Mouse (Mus musculus): Measurements from ENCODE around the gene Tbc1d1. TPM values are rescaled to one million over a fixed set of nuclear protein-coding genes. Genes with fewer than 3 reads are reported as not detected.

Tbc1d1 gene
- polyA plus RNA-seq, 1 experiment: 41.8 TPM

- TF ChIP-seq MAX (IDR thresholded peaks at IDR 0.05; ENCODE audit: low read depth) (no peak), CEBPB (IDR thresholded peaks at IDR 0.05; ENCODE audit: insufficient read depth, poor library complexity, severe bottlenecking) (no peak), POLR2A (IDR thresholded peaks at IDR 0.05; ENCODE audit: insufficient read length, low read depth) (no peak), E2F4 (IDR thresholded peaks at IDR 0.05; ENCODE audit: insufficient read depth) (no peak), SRF (IDR thresholded peaks at IDR 0.05; ENCODE audit: control insufficient read depth, insufficient read length, low read depth) (no peak), MYOG (IDR thresholded peaks at IDR 0.05; ENCODE audit: control insufficient read depth in 1 of 3, insufficient read depth in 1 of 3, insufficient read length in 2 of 3, low read depth in 2 of 3) (peak in 2 of 3 experiments; percentile 34 to 75), TCF12 (IDR thresholded peaks at IDR 0.05; ENCODE audit: insufficient read depth, poor library complexity, severe bottlenecking) (peak; percentile 63)
These were observed 208.5 kb downstream of the Tbc1d1 start for GRCm38 (mm10) chr5:64364432-64365125.

GRCm38 (mm10) chr5:64365187-64366066, 209.3 kb downstream of the Tbc1d1 start:
- H3K4me2 ChIP-seq (ENCODE audit: low read depth): peak overlapping the region; percentile 41

More at GRCm38 (mm10) chr5:64364432-64365125, 208.5 kb downstream of the Tbc1d1 start:
- no peaks in the 10 kb centered on the region for H3K36me3 ChIP-seq (ENCODE audit: control insufficient read depth, insufficient read depth)
- no peak overlapping the region for H3K4me3 ChIP-seq
- H3K79me2 ChIP-seq (ENCODE audit: control insufficient read depth, insufficient read depth): no peaks in the 10 kb centered on the region
- H3K4me2 ChIP-seq (ENCODE audit: low read depth): peak overlapping the region; percentile 47
- no peak overlapping the region for H3ac ChIP-seq (ENCODE audit: control insufficient read depth, insufficient read length)
- no peaks in the 10 kb centered on the region for H3K27me3 ChIP-seq (ENCODE audit: control insufficient read depth, insufficient read depth, insufficient read length)

DNA sequence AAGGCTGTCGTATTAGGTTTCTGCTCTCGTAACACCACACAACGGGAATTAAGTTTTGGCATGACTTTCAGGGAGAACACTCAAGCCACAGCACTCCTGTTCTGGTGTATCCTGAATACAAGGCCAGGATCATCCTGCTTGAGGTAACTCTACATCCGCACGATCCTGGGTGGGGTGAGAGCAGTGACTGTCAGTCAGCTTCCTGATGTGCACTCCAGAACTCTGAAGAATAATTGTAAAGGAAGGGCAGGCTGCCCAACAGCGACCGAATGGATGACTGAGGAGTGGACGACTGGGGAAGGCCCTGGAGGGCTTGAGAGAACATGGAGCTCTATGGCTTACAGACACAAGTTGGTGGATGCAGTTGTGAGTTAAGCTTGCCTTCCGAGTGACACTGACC, 210.0 kb downstream of the Tbc1d1 start:
- Histone ChIP-seq H3K79me2 (ENCODE audit: control insufficient read depth, insufficient read depth) (no peaks in the 10 kb centered on the region), H3K36me3 (ENCODE audit: control insufficient read depth, insufficient read depth) (no peaks in the 10 kb centered on the region), H3K27me3 (ENCODE audit: control insufficient read depth, insufficient read depth, insufficient read length) (no peaks in the 10 kb centered on the region), H3ac (ENCODE audit: control insufficient read depth, insufficient read length) (no peak overlapping the region), H3K4me3 (no peak overlapping the region), H3K4me2 (ENCODE audit: low read depth) (no peak overlapping the region)
- TF ChIP-seq MAX (IDR thresholded peaks at IDR 0.05; ENCODE audit: low read depth) (no peak), USF1 (IDR thresholded peaks at IDR 0.05; ENCODE audit: low read depth) (no peak), POLR2A (IDR thresholded peaks at IDR 0.05; ENCODE audit: insufficient read length, low read depth) (no peak), CEBPB (IDR thresholded peaks at IDR 0.05; ENCODE audit: insufficient read depth, poor library complexity, severe bottlenecking) (no peak), MYOG (IDR thresholded peaks at IDR 0.05; ENCODE audit: control insufficient read depth in 1 of 3, insufficient read depth in 1 of 3, insufficient read length in 2 of 3, low read depth in 2 of 3) (no peak), REST (IDR thresholded peaks at IDR 0.05; ENCODE audit: insufficient read depth, insufficient read length) (no peak), SRF (IDR thresholded peaks at IDR 0.05; ENCODE audit: control insufficient read depth, insufficient read length, low read depth) (no peak), MYOD1 (IDR thresholded peaks at IDR 0.05; ENCODE audit: control insufficient read depth in 1 of 3, insufficient read length in 2 of 3, low read depth in 2 of 3) (no peak), E2F4 (IDR thresholded peaks at IDR 0.05; ENCODE audit: insufficient read depth) (no peak), POLR2AphosphoS2 (IDR thresholded peaks at IDR 0.05; ENCODE audit: insufficient read length, low read depth) (no peak), TCF3 (IDR thresholded peaks at IDR 0.05; ENCODE audit: insufficient read length, low read depth) (no peak), TCF12 (IDR thresholded peaks at IDR 0.05; ENCODE audit: insufficient read depth, poor library complexity, severe bottlenecking) (no peak)

More at GRCm38 (mm10) chr5:64365187-64366066, 209.3 kb downstream of the Tbc1d1 start:
- H3K79me2 ChIP-seq (ENCODE audit: control insufficient read depth, insufficient read depth): no peaks in the 10 kb centered on the region
- TF ChIP-seq TCF12 (IDR thresholded peaks at IDR 0.05; ENCODE audit: insufficient read depth, poor library complexity, severe bottlenecking) (peak; percentile 49), MYOD1 (IDR thresholded peaks at IDR 0.05; ENCODE audit: control insufficient read depth in 1 of 3, insufficient read length in 2 of 3, low read depth in 2 of 3) (peak in 2 of 3 experiments; percentile 68 to 93), E2F4 (IDR thresholded peaks at IDR 0.05; ENCODE audit: insufficient read depth) (no peak), SRF (IDR thresholded peaks at IDR 0.05; ENCODE audit: control insufficient read depth, insufficient read length, low read depth) (no peak), MYOG (IDR thresholded peaks at IDR 0.05; ENCODE audit: control insufficient read depth in 1 of 3, insufficient read depth in 1 of 3, insufficient read length in 2 of 3, low read depth in 2 of 3) (peak in 2 of 3 experiments; percentile 12 to 84), USF1 (IDR thresholded peaks at IDR 0.05; ENCODE audit: low read depth) (peak; percentile 37)
- no peak overlapping the region for H3ac ChIP-seq (ENCODE audit: control insufficient read depth, insufficient read length)
- H3K4me3 ChIP-seq: no peak overlapping the region
- H3K36me3 ChIP-seq (ENCODE audit: control insufficient read depth, insufficient read depth): no peaks in the 10 kb centered on the region
- no peaks in the 10 kb centered on the region for H3K27me3 ChIP-seq (ENCODE audit: control insufficient read depth, insufficient read depth, insufficient read length)

- peak in 2 of 3 experiments; percentile 62 to 93 for TF ChIP-seq MYOG (IDR thresholded peaks at IDR 0.05; ENCODE audit: control insufficient read depth in 1 of 3, insufficient read depth in 1 of 3, insufficient read length in 2 of 3, low read depth in 2 of 3)
- TF ChIP-seq CEBPB (IDR thresholded peaks at IDR 0.05; ENCODE audit: insufficient read depth, poor library complexity, severe bottlenecking): no peak
- TF ChIP-seq POLR2A (IDR thresholded peaks at IDR 0.05; ENCODE audit: insufficient read length, low read depth): no peak
- TF ChIP-seq SRF (IDR thresholded peaks at IDR 0.05; ENCODE audit: control insufficient read depth, insufficient read length, low read depth): no peak
- peak; percentile 19 for TF ChIP-seq TCF12 (IDR thresholded peaks at IDR 0.05; ENCODE audit: insufficient read depth, poor library complexity, severe bottlenecking)
- peak in 2 of 3 experiments; percentile 61 to 84 for TF ChIP-seq MYOD1 (IDR thresholded peaks at IDR 0.05; ENCODE audit: control insufficient read depth in 1 of 3, insufficient read length in 2 of 3, low read depth in 2 of 3)
- TF ChIP-seq REST (IDR thresholded peaks at IDR 0.05; ENCODE audit: insufficient read depth, insufficient read length): no peak
- Histone ChIP-seq H3K4me2 (ENCODE audit: low read depth) (peak overlapping the region; percentile 57), H3K36me3 (ENCODE audit: control insufficient read depth, insufficient read depth) (no peaks in the 10 kb centered on the region), H3K79me2 (ENCODE audit: control insufficient read depth, insufficient read depth) (no peaks in the 10 kb centered on the region), H3K4me3 (no peak overlapping the region), H3ac (ENCODE audit: control insufficient read depth, insufficient read length) (no peak overlapping the region), H3K27me3 (ENCODE audit: control insufficient read depth, insufficient read depth, insufficient read length) (no peaks in the 10 kb centered on the region)
These were observed 211.3 kb downstream of the Tbc1d1 start for GRCm38 (mm10) chr5:64367426-64367825.

Data from myocyte (in vitro differentiated cells).